Mouse (Mus musculus): Measurements from ENCODE around the gene Arfrp1.

The Arfrp1 gene

GRCm38 (mm10) chr2:181378701-181379100 is 13.5 kb upstream of the Arfrp1 start:
- DNase-seq (ENCODE audit: low read depth in 1 of 2, low spot score in 2 of 2) = no peak

DNA sequence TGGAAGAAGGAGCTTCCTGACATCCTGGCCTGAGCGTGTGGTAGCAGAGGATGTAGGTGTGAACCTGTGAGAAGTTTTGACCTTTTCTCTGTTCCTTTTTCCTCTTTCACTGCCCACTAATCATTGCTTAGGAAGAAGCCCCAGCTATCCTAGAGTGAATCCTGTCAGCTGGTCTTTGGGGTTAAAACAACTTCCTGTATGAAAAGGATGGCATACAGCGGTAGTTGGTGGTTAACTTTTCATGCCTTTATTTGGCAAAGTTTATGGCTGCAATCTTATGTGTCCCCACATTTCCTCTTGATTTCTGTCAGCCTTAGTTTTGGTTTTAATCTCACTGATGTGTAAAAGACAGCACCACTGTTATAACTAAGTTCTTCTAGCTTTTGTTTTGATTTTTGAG is 12.0 kb upstream of the Arfrp1 start:
- DNase-seq (ENCODE audit: low read depth in 1 of 2, low spot score in 2 of 2) = no peak

DNA sequence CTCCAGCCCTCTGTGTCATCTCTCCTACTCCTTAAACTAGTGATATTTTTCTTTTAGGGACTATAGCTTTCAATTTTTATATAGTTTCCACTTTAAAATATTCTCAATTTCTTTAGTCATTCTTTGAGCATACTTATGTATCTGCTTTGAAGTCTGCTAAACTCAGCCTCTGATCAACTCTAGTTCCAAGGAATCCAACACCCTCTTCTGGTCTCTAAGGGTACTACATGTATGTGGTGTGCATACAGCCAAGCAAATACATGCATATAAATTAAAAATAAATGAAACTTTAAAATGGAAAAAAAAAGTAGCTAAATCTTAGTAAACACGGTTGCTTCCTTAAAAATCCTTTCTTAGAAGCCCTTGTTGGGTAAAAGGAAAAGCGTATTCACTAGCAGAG is 10.6 kb upstream of the Arfrp1 start:
- DNase-seq (ENCODE audit: low read depth in 1 of 2, low spot score in 2 of 2) = no peak

DNA sequence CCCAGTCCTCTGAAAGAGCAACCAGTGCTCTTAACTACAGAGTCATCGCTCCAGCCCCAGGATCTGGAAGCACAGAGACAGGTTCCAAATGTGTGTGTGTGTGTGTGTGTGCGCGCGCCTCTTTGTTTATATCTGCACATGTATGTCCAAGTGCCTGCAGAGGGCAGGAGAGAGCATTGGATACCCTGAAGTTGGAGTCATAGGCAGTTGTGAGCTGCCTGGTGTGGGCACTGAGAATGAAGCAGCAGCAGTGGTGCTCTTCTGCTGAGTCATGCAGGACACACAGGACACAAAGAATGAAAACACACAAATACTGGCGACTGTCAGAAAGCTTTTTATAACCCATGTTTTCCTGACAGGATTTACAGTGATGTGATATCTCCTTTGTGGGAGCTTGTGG is 4.8 kb upstream of the Arfrp1 start:
- no peak for DNase-seq (ENCODE audit: low read depth in 1 of 2, low spot score in 2 of 2)

DNA sequence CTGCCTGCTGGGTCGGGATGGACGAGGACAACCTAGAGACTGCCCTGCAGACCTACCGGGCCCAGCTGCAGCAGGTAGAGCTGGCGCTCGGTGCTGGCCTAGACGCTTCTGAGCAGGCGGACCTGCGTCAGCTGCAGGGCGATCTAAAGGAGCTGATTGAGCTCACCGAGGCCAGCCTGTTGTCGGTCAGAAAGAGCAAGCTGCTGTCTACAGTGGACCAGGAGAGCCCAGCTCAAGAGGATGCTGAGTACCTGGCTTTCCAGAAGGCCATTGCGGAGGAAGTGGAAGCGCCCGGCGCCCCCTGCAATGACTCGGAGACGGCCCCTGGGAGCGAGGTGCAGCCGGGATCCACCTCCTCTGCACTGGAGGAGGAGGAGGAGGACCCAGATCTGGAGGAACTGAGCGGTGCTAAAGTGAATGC is 461 bp upstream of the Arfrp1 start:
- DNase-seq (ENCODE audit: low read depth in 1 of 2, low spot score in 2 of 2) = peak in 1 of 2 experiments; percentile 13

DNA sequence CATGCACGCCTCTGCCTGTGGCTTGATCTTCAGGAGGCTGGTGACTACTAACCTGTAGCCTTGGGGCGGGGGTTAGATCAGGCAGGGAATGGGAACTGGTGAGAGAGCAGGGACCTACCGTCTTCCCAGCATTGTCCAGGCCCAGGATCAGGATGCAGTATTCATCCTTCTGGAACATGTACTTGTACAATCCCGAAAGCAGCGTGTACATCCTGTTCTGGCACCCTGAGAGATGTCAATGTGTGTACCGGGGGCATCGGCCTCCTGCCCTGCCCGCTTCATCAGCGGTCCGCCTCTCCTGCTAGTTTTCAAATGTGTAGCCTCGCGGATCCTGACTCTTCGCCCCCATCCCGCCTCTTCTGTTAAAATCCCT is 731 bp downstream of the Arfrp1 start:
- no peak for DNase-seq (ENCODE audit: low read depth in 1 of 2, low spot score in 2 of 2)

DNA sequence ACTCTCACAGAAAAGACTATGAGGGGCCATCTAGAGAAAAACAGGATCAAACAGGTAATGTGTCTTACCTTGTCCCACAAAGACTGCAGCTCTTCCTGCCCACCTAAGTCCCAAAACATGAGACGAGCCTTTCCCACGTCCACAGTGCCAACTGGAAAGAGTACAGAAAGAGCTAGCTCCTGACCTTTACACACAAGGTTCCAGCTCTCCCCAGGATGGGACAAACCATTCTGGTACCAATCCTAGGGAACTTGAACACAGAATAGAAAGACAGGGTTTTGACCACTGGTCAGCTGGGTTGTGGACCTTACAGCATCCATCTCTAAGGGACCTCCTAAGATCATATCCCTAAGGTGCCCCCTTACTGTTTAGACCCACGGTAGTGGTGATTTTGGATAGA is 1.3 kb downstream of the Arfrp1 start:
- DNase-seq (ENCODE audit: low read depth in 1 of 2, low spot score in 2 of 2) = no peak

DNA sequence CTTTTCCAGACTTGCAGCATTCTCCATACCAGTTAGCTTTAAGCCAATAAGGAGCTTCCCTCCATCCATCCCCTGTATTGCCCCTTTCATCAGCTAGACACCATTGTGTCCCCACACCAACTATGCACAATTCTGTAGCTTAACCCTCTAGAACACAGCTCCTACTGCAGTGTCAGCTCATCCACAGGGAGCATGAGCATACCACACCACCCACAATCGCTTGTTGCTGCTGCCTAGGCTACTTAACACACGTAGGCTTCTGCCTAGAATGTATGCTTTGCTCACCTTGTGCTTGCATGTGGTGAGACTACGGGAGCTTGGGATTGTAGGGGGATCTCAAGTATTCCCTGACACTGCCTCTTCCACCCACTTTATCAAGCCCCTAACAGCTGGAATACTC is 8.4 kb downstream of the Arfrp1 start:
- no peak for DNase-seq (ENCODE audit: low read depth in 1 of 2, low spot score in 2 of 2)

DNA sequence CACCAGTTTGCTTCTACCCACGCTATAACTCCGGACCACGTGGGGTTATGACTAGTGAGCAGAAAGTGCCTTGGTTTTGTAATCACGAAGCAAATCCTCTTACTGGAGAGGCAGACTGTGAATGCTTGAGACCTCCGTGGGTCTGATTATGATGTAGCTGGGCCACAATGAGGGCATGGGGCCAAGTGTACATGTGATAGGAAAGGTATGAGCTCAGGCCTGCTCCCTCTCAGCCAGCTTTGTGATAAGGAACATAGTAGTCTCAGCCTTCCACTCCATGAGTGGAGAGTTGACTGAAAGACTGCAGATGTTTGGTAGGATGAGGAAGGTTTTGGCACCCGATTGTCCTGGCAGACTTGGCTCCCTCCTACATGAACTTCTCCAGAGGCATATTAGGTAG is 22.4 kb downstream of the Arfrp1 start:
- DNase-seq (ENCODE audit: low read depth in 1 of 2, low spot score in 2 of 2) = no peak

GRCm38 (mm10) chr2:181340426-181340825 is 24.8 kb downstream of the Arfrp1 start:
- no peak for DNase-seq (ENCODE audit: low read depth in 1 of 2, low spot score in 2 of 2)

DNA sequence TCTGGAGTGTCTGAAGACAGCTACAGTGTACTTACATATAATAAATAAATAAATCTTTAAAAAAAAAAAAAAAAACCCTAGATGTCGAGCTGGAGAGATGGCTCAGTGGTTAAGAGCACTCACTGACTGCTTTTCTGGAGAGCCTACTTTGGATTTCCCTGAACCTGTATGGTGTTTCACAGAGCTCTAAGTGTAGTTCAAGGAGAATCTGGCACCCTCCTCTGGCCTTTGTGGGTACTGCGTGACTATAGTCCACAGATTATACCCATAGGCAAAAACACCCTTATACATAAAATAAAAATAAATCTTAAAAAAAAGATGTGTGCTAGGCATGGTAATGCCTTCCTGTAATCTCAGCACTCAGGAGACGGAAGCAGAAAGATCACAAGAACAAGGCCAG is 31.2 kb downstream of the Arfrp1 start:
- peak in 1 of 2 experiments; percentile 38 for DNase-seq (ENCODE audit: low read depth in 1 of 2, low spot score in 2 of 2)

GRCm38 (mm10) chr2:181332542-181332941 is 32.7 kb downstream of the Arfrp1 start:
- DNase-seq (ENCODE audit: low read depth in 1 of 2, low spot score in 2 of 2) = no peak

DNA sequence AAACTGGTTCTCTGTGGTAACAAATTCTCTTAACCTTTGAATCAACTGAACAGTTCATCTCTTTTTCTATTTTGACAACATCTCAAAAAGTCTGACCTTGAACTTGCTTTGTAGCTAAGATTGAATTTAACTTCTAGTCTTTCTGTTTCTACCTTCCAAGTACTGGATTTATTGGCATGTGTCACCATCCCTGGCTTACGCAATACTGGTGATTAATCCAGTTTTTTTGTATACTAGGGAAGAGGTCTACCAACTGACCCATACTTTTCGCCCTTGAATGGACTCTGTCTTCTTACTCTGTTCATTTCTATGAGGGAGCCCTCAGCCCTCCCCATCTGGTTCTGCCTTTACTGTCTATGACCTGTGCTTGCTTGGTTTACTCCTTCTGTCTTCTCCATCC is 39.1 kb downstream of the Arfrp1 start:
- no peak for DNase-seq (ENCODE audit: low read depth in 1 of 2, low spot score in 2 of 2)

GRCm38 (mm10) chr2:181322136-181322535 is 43.1 kb downstream of the Arfrp1 start:
- no peak for DNase-seq (ENCODE audit: low read depth in 1 of 2, low spot score in 2 of 2)

DNA sequence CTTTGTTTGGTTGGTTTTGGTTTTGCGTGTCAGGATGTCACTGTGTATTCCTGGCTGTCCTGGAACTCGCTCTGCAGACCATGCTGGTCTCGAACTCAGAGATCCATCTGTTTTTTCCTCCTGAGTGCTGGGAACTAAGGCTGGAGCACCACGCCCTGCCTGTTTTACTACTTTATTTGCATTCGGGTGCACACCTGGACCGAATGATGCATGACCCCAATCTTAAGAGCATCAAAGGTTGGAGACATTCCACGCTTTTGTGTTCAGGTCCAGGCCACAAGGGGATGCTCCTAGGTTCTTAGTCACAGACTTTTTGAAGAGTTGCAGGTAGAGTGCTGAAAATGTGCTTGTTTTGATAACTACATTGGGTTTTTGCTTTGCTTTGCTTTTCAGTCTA is 45.1 kb downstream of the Arfrp1 start:
- DNase-seq (ENCODE audit: low read depth in 1 of 2, low spot score in 2 of 2) = no peak

- DNase-seq (ENCODE audit: low read depth in 1 of 2, low spot score in 2 of 2) = peak; percentile 54 to 58
Measured at GRCm38 (mm10) chr2:181319248-181320102, 45.7 kb downstream of the Arfrp1 start, which contains the start of gene Rtel1. Gene Rtel1, plus strand, starts transcription at chr2:181319739.

- DNase-seq (ENCODE audit: low read depth in 1 of 2, low spot score in 2 of 2) = no peak
Measured at GRCm38 (mm10) chr2:181314080-181314810, 51.0 kb downstream of the Arfrp1 start, which contains the start of gene Stmn3. Gene Stmn3, minus strand, starts transcription at chr2:181314500.

- DNase-seq (ENCODE audit: low read depth in 1 of 2, low spot score in 2 of 2) = no peak
Measured at GRCm38 (mm10) chr2:181313344-181314079, 51.7 kb downstream of the Arfrp1 start.

DNA sequence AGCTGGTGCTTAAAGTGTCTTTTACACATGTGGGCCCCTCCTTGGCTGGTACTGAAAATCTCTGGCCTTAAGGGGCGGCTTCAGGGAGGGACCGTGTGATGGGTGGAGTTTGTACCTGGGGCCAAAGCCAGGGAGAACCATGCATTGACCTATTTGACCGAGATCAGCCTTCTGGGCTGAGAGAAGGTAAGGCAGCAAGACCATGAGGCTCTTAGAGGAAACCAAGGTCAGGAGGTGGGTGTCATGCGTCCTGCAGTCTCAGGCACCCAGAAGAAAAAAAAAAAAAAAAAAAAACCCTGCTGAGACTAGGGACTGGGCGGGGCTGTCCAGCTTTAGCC is 52.2 kb downstream of the Arfrp1 start:
- no peak for DNase-seq (ENCODE audit: low read depth in 1 of 2, low spot score in 2 of 2)

DNA sequence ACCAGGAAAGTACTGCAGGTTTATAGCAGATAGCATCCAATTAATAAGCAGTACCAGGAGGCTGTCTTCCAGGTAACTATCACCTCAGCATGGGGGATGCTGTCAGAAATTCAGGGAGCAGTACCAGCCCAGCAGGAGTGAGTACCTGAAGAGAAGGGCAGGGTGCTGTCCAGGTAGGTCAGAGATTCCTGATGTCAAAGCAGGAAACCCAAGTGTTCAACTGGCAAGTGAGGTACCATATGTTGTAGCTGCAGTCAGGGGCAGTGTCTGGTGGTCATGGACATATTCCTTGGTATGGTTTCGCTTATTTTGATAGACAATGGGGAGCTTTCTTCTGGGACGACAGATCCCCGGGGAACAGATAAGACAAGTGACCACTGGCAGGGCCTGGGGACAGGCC is 52.8 kb downstream of the Arfrp1 start:
- no peak for DNase-seq (ENCODE audit: low read depth in 1 of 2, low spot score in 2 of 2)

Measured in monocyte, adult 2 months (primary cell).